Mouse (Mus musculus) central nervous system, embryonic 18 days (tissue): ENCODE data around the gene Llgl2. TPM values are rescaled to one million over a fixed set of nuclear protein-coding genes. Genes with fewer than 3 reads are reported as not detected.

ENCODE experiments used
- polyA plus RNA-seq: library from polyadenylated mRNA; depleted of rRNA; stranded (reverse); fragments of >200 nt; gene quantifications from 2 replicates; pipeline ENCODE4 v1.2.3, GENCODE M21; 2012; rRNA removed

Gene Llgl2
- polyA plus RNA-seq: 1.4 and 1.6 TPM in 2 replicates

DNA sequence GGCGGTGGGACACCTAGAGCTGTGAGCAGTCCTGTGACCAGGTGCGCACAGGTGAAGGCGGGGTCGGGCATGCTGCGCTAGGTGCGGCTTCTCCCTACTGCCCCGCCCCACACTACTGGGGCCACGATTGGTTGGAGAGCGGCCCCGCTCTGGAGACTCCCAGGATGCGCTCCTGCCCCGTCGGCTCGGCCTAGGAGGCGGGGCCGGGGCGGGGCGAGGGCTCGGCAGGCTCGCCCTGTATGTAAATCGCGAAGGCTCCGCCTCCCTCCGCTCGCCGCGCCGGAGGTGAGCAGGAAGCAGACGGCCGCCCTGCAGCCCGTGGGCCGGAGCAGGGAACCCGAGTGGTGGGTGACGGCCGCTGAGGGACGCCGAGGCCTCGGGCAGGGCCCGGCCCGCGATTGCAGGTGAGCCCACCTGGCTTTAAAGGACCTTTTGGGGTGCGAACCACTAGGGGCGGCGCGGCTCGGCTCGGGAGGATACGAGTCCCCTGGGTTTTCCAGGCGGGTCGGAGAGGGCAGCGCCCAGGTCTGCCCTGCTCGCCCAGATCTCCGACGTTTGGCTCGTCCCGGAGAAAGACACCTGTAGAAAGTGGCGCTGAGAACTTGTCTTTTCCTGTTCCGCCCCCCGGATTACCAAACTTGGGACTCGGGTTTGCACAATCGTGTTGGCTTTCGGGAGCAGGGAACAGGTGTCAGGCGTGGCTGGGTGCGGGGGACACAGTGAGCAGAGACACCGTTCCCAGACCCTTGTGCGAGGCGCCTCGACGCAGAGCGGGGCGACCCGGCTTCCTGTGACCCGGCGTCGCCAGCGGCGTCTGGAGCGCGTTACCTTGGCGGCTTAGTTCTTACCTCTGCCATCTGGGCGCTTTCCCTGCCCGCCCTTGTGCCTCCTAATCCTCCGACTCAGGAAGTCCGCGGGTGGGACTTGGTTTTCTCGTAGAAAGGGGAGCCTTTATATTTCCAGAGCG, at the start of gene Llgl2:
Gene Llgl2, plus strand, starts transcription at position 276 of the 967 bp plus-strand sequence.

GRCm38 (mm10) chr11:115813507-115814296, 10.1 kb upstream of the Llgl2 start, which contains the start of gene Caskin2:
Caskin2 (minus strand) TSS chr11:115813639.

GRCm38 (mm10) chr11:115814605-115815450, 9.0 kb upstream of the Llgl2 start, which contains the start of gene Tsen54:
Tsen54 (plus strand) TSS chr11:115814724.

DNA sequence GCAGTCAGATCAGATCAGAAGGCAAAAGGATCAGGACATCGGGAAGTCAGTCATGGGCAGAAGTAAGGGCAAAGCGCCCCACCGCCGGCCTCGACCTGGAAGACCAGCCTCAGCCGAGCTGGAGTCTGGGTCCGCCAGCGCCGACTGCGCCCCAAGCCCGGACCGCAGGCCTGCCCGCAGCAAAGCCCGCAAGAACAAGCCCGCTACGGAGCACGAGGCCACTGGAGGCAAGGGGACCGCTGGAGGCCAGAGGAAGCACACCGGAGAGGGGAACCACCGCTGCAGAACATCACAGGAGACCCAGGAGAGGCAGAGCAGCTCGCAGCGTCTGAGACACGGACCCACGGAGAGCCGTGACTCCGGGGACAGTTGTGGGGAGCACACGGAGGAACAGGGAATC, 34.5 kb downstream of the Llgl2 start, which contains the start of gene Myo15b:
Gene Myo15b, plus strand, starts transcription at position 53 of the 400 bp plus-strand sequence.

DNA sequence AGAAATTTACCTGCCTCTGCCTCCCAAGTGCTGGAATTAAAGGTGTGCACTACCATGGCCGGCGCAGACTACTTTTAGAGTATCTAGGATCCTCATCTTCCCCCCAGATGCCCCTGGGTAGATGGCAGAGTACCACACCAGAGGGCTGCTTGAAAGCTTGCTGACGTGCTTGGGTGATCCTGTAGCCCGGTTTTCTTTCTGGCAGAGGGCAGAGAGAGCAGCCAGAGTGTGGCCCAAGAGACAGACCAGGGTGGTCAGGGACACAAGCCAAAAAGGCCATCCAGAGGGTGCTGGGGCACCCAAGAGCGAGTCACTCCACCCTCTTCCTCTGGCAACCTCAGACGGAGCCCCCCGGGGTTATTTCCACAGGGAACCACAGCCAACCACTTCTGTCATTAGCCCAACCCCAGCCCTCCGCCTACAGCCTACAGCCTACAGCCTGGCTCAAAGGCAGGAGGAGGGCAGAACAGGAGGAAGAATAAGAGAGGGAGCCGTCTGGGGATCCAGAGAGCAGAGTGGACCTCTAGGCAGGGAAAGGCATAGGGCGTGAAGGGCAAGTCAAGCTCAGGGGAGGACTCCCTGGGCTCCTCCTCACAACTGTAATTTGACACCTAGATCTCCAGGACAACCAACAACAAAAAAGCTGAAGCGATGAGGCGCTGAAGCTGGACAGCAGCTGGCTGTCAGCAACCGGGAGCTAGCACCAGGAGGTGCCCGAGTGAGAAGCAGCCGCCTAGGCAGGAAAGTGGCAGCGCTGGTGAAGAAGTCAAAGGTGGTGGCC, 75.8 kb downstream of the Llgl2 start, which contains the start of gene Smim5:
Gene Smim5, plus strand, starts transcription at position 481 of the 781 bp plus-strand sequence.

Other genes with a start within 250 kb of the Llgl2 start
- gene Mrps7, start 220.1 kb upstream of the Llgl2 start, polyA plus RNA-seq: 40.5 and 43.5 TPM in 2 replicates
- 44.8 and 47.4 TPM in 2 replicates for gene Gga3, start 220.0 kb upstream of the Llgl2 start, polyA plus RNA-seq
- 20.5 and 21.5 TPM in 2 replicates for gene Mif4gd, start 211.1 kb upstream of the Llgl2 start, polyA plus RNA-seq
- 71.3 and 78.6 TPM in 2 replicates for gene Slc25a19, start 195.8 kb upstream of the Llgl2 start, polyA plus RNA-seq
- gene Grb2, start 115.5 kb upstream of the Llgl2 start, polyA plus RNA-seq: 149 and 150 TPM in 2 replicates
- gene Tmem94, start 58.6 kb upstream of the Llgl2 start, polyA plus RNA-seq: 33.2 and 39.8 TPM in 2 replicates
- 11.0 and 11.8 TPM in 2 replicates for gene Caskin2, start 10.4 kb upstream of the Llgl2 start, polyA plus RNA-seq
- gene Tsen54, start 9.3 kb upstream of the Llgl2 start, polyA plus RNA-seq: 24.4 and 26.9 TPM in 2 replicates
- gene Myo15b, start 34.4 kb downstream of the Llgl2 start, polyA plus RNA-seq: 0.13 and 0.22 TPM in 2 replicates
- 0.31 and 2.1 TPM in 2 replicates for gene Smim5, start 75.9 kb downstream of the Llgl2 start, polyA plus RNA-seq
- gene Smim6, start 88.0 kb downstream of the Llgl2 start, polyA plus RNA-seq: 0.11 TPM in 1 of 2 replicates, not detected in the other
- gene Sap30bp, start 109.2 kb downstream of the Llgl2 start, polyA plus RNA-seq: 60.5 and 68.3 TPM in 2 replicates
- 25.8 and 28.1 TPM in 2 replicates for gene Recql5, start 109.4 kb downstream of the Llgl2 start, polyA plus RNA-seq
- gene Itgb4, start 150.7 kb downstream of the Llgl2 start, polyA plus RNA-seq: 1.1 and 1.2 TPM in 2 replicates
- 36.4 TPM in 2 replicates for gene Galk1, start 188.7 kb downstream of the Llgl2 start, polyA plus RNA-seq
- 867 and 875 TPM in 2 replicates for gene H3f3b, start 203.9 kb downstream of the Llgl2 start, polyA plus RNA-seq
- gene Unk, start 206.3 kb downstream of the Llgl2 start, polyA plus RNA-seq: 48.3 and 48.5 TPM in 2 replicates